Mouse (Mus musculus): Measurements from ENCODE around the gene Slc52a3.

- TF ChIP-seq CTCF (IDR thresholded peaks at IDR 0.05; ENCODE audit: control insufficient read depth, insufficient read depth, insufficient read length) (no peak), MAX (IDR thresholded peaks at IDR 0.05) (no peak), FOSL1 (IDR thresholded peaks at IDR 0.05; ENCODE audit: insufficient read depth, low read length, poor library complexity, severe bottlenecking) (no peak), MYOD1 (IDR thresholded peaks at IDR 0.05; ENCODE audit: control insufficient read depth, insufficient read length, low read depth) (no peak), CEBPB (IDR thresholded peaks at IDR 0.05; ENCODE audit: low read depth) (no peak)
Measured at GRCm38 (mm10) chr2:152010251-152010650, 13.9 kb downstream of the Slc52a3 start.
